Mouse (Mus musculus) brain, embryonic 14.5 days (tissue): ENCODE data around the gene Tapbp. TPM values are rescaled to one million over a fixed set of nuclear protein-coding genes. Genes with fewer than 3 reads are reported as not detected.
A peak's percentile ranks its signal among the peaks of the same experiment; 100 is the strongest.

Experiments used
- DNase-seq: peaks from one replicate; pipeline ENCODE4 v3.0.0-alpha.2; 2011; ENCODE audit warnings: low read depth
- CTCF ChIP-seq: fragments of 200-500 bp; IDR thresholded peaks from 2 replicates; pipeline ENCODE4 v1.5.1; 2012; ENCODE audit warnings: inconsistent platforms, mild to moderate bottlenecking, moderate library complexity, borderline replicate concordance; ENCODE audit not compliant: insufficient read depth, insufficient read length; ENCODE audit errors: extremely low read depth
- POLR2A ChIP-seq: fragments of 200-500 bp; IDR thresholded peaks from 2 replicates; pipeline ENCODE4 v1.6.1; 2012; ENCODE audit warnings: mild to moderate bottlenecking, inconsistent platforms, borderline replicate concordance; ENCODE audit not compliant: poor library complexity, insufficient read depth, insufficient read length, severe bottlenecking; ENCODE audit errors: extremely low read depth
- polyA plus RNA-seq: library from polyadenylated mRNA; depleted of rRNA; stranded (reverse); fragments of >200 nt; gene quantifications from 2 replicates; pipeline ENCODE4 v1.2.3, GENCODE M21; 2012

Gene Tapbp
- polyA plus RNA-seq, 1 experiment, result 22.8 TPM

DNA sequence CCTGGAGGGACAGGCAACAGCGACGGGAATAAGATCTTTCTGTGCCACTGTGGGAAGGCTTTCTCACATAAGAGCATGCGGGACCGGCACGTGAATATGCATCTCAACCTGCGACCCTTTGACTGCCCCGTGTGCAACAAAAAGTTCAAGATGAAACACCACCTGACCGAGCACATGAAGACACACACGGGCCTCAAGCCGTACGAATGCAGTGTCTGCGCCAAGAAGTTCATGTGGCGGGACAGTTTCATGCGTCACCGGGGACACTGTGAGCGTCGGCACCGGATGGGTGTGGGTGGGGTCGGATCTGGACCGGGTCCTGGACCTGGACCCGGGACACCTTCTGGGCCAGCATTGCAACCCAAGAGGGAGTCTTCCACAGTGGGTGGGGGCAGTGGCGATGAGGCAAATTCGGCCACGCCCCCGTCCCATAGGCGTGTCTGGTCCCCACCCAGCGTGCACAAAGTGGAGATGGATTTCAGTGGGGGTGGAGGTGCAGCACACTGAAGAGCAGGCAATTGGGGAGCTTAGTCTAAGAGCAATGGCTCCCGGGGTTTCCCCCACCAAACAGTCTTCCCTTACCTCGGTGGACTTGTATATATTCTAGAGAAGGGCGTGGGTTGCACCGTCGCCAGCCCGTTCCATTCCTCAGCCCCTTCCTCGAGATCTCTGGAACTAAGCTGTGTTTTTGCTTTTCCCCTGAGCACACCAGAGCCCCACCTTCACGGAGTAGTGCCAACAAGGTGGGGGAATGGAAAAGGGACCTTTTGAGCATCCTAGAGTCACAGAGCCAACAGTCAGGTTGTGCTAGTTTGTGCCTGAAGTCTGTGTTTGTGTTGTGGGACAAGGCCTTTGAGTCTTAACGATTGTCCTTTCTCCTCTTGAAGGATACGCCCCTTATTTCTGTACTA, 2.8 kb downstream of the Tapbp start:
- no peak for DNase-seq
- TF ChIP-seq POLR2A (no peak), CTCF (no peak)

DNA sequence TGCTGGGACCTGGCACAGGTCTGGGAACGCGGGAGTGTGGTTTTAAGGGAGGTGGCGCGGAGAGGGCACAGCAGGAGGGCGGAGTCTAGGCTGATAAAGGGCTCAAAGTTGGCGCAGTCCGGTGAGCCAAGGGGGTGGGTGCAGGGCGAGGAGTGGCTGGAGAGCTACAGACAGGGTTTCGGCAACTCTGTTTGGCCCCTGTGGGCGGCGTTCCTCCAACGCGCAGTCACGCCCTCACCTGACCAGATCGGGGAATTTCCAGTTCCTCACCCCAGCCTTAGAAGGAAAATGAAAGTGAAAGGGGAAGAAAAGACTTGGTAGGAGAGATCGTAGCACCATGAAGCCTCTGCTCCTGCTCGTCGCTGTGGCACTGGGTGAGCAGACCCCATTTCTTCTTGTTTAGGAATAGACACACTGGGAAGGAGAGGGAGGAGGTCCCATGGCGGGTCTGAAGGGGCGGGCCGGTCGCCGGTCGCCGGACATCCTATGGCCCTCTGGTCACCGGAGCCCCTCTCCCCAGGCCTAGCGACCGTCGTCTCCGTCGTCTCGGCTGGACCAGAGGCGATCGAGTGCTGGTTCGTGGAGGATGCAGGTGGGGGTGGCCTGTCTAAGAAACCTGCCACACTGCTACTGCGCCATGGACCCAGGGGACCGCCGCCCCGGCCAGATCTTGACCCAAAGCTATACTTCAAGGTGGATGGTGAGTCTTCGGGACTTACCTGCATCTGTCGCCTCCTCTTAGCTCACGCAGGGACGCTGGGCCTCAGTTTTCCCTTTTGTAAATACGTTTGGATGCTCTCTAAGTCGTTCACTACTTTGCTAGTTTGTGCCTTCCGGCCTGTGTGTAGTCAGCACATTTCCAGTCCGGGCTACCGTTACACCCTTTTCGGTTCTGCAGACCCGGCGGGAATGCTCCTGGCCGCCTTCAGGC, 3.9 kb downstream of the Tapbp start:
- DNase-seq, result peak; percentile 54
- no peak for TF ChIP-seq POLR2A

DNA sequence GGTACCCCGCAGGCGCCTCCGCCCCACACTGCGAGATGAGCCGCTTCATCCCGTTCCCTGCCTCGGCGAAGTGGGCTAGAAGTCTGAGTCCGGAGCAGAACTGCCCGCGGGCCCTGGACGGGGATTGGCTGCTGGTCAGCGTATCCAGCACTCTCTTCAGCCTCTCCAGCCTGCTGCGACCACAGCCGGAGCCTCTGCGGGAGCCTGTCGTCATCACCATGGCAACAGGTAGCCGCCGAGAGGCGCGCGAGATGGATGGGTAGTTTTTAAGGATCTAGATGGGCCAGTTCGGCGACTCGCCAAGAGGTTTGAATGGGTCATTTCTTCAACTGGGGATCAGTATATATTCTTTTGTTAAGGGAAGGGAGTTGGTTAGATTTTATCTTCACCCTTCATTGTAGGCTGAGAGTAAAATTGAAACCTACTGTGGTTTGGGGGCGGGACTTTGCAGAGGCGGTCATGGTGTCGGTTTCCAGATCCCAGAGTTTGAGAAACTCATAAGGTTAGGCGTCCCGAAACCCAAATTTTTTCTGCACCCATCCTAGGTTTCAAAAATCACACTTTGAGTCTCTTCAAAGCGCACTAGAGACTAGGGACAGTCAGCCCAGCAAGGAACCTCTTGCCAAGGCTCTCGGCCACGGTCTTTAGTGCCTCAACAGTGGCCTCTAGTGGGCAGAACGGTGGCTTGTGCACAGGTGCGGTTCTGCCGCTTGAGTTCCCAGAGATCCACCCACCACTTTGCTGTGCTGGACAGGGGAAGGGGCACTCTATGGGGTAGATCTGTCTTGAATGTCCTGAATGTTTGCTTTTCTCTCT, 4.8 kb downstream of the Tapbp start:
- TF ChIP-seq CTCF, result peak; percentile 88
- TF ChIP-seq POLR2A, result no peak

DNA sequence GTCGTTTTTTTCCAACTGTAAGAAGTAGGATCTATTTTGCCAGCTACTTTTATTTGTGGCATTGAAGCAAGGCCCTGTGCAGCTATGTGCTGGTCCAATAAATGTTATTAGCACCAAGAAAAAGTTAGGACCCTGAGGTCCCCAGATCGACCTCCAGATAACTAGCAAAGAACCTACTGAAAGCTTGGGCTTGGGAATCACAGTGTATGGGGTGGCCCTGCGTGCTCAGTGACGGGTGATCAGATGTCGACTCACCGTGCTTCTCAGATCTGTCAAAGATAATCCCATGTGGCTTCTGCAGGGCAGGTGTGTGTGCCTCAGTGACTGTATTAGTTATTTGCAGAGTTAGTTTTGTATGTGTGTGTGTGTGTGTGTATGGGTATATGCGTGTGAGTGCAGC, 5.7 kb downstream of the Tapbp start:
- TF ChIP-seq CTCF (no peak), POLR2A (no peak)
- no peak for DNase-seq

More for the DNA sequence above, 4.8 kb downstream of the Tapbp start:
- DNase-seq, result peak; percentile 87

DNA sequence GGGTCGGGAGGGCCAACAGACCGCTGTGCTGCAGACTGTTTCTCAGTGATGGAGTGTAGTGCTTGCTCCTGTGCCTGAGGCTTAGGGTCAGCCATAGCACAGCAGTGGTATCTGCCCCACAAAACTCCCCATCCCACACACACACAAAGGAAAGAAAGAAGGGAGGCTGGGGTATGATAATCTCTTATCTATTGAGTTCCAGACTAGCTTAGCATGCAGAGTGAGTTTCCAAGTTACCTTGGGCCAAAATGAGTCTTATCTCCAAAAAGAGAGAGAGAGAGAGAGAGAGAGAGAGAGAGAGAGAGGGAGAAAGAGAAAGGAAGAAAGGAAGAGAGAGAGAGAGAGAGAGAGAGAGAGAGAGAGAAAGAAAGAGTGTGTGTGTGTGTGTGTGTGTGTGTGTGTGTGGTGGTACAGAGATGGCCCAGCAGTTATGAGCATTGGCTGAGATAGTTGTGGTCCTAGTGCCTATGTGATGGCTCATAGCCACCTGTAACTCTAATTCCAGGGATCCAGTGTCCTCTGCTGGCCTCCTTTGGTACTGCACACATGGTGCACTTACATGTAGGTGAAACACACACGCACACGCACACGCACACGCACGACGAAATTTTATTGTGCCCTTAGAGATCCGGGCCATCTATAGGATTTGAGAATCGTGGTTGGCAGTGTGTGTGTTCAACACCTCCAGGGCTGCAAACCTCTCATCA, 9.0 kb downstream of the Tapbp start:
- TF ChIP-seq CTCF, result peak; percentile 33; the same call in 1 of the 2 replicates
- no peak for TF ChIP-seq POLR2A
- no peak for DNase-seq

DNA sequence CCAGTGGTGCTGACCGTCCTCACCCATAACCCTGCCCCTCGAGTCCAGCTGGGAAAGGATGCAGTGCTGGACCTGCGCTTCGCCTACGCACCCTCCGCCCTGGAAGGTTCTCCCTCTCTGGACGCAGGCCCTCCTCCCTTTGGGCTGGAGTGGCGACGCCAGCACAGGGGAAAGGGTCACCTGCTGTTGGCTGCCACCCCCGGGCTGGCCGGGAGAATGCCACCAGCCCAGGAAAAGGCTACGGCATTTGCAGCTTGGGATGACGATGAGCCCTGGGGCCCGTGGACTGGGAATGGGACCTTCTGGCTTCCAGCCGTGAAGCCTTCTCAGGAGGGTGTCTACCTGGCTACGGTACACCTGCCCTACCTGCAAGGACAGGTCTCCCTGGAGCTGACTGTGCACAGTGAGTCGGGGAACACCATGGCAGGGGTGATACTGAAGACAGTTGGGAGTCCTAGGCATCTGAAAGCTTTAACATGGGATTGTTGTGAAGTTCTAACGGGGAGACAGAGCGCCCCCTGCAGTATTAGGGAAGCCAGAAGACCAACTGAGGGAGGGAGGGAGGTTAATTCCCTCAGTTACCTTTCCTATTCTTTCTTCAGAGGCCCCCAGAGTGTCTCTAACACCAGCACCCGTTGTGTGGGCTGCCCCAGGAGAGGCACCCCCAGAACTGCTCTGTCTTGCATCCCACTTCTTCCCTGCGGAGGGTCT, 9.9 kb downstream of the Tapbp start:
- no peak for TF ChIP-seq CTCF
- TF ChIP-seq POLR2A, result no peak
- DNase-seq, result no peak

DNA sequence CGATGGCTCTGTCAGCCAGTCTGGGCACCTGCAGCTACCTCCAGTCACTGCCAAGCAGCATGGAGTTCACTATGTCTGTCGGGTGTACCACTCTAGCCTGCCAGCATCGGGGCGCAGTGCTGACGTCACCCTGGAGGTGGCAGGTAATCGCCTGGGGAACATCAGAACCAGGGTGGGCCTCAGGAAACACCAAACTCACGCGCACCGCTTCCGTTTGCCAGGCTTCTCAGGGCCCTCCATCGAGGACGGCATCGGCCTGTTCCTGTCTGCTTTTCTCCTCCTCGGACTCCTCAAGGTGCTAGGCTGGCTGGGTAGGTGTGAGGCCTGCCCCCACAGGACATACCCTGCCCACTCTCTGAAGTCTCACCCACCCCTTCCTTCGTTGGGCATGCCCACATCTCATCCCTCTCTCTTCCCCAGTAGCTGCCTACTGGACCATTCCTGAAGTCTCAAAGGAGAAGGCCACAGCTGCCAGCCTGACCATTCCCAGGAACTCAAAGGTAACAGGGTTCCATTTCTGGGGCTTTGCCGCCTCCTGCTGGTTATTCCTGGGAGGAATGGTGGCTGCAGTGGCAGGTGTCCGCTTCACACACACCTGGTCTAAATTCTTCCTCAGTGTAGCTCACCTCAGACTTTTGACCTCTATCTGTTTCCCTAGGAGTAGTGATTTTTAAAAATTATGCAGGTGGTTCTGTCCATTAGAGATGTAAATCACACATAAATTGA, 10.7 kb downstream of the Tapbp start:
- no peak for DNase-seq
- peak; percentile 47; the same call in 1 of the 2 replicates for TF ChIP-seq CTCF
- TF ChIP-seq POLR2A, result no peak

DNA sequence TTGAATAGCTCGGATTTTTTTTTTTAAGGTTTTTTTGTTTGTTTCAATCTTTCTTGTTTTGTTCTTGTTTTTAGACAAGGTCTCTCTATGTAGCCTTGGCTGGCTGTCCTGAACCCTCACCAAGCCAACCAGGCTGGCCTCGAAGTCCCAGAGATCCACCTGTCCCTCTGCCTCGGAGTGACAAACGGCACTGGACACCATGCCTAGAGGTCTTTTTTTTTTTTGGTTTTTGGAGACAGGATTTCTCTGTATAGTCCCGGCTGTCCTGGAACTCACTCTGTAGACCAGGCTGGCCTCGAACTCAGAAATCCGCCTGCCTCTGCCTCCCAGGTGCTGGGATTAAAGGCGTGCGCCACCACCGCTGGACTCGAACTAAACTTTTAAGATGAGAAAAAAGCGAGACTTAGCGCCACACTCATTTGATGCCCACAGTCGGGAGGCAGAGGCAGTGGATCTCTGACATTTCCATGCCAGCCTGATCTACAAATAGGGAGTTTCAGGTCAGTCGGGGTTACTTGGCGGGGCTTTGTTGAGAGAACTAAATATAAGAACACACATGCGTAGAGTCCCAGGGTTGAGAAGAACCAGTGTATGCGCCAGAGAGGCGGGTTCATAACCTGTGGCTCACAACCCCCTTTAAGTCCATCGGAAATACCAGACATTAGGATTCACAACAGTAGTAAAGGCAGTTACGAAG, 12.7 kb downstream of the Tapbp start:
- TF ChIP-seq POLR2A (no peak), CTCF (no peak)
- DNase-seq, result no peak
